Mouse (Mus musculus) heart, adult 11 months (tissue): ENCODE measurements around the gene Eif1.

Experiments
- DNase-seq: peaks from one replicate; pipeline ENCODE4 v3.0.0; 2022

Eif1 gene

GRCm38 (mm10) chr11:100313424-100313823 lies 6.3 kb upstream of the Eif1 start:
- no peak for DNase-seq

- DNase-seq: no peak
Measured at GRCm38 (mm10) chr11:100315439-100315838, 4.2 kb upstream of the Eif1 start.

GRCm38 (mm10) chr11:100317826-100318380 lies 1.8 kb upstream of the Eif1 start:
- peak; percentile 92 for DNase-seq

GRCm38 (mm10) chr11:100318529-100319451 lies 895 bp upstream of the Eif1 start:
- DNase-seq: peak; percentile 96

- DNase-seq: peak; percentile 100
Measured at GRCm38 (mm10) chr11:100320172-100320630, 516 bp downstream of the Eif1 start.

GRCm38 (mm10) chr11:100320701-100321410 lies 1.2 kb downstream of the Eif1 start:
- peak; percentile 89 for DNase-seq

GRCm38 (mm10) chr11:100321479-100322305 lies 2.0 kb downstream of the Eif1 start:
- DNase-seq: peak; percentile 93

- peak; percentile 85 for DNase-seq
Measured at GRCm38 (mm10) chr11:100322591-100323258, 3.0 kb downstream of the Eif1 start.

GRCm38 (mm10) chr11:100323578-100323977 lies 3.9 kb downstream of the Eif1 start:
- DNase-seq: no peak

GRCm38 (mm10) chr11:100325062-100325629 lies 5.5 kb downstream of the Eif1 start:
- peak; percentile 86 for DNase-seq

GRCm38 (mm10) chr11:100327316-100327715 lies 7.6 kb downstream of the Eif1 start:
- DNase-seq: peak; percentile 85

- DNase-seq: no peak
Measured at GRCm38 (mm10) chr11:100327761-100328160, 8.1 kb downstream of the Eif1 start.

- DNase-seq: peak; percentile 66
Measured at GRCm38 (mm10) chr11:100330235-100330634, 10.6 kb downstream of the Eif1 start.

GRCm38 (mm10) chr11:100330816-100331375 lies 11.2 kb downstream of the Eif1 start:
- DNase-seq: peak; percentile 62

GRCm38 (mm10) chr11:100332766-100333515 lies 13.3 kb downstream of the Eif1 start:
- DNase-seq: no peak

GRCm38 (mm10) chr11:100333944-100334457 lies 14.3 kb downstream of the Eif1 start, which contains the start of gene Gast:
Gene Gast (plus strand): TSS chr11:100334407.
- no peak for DNase-seq

- no peak for DNase-seq
Measured at GRCm38 (mm10) chr11:100335731-100336130, 16.0 kb downstream of the Eif1 start.

GRCm38 (mm10) chr11:100344269-100344668 lies 24.6 kb downstream of the Eif1 start:
- peak; percentile 88 for DNase-seq

- DNase-seq: peak; percentile 90
Measured at GRCm38 (mm10) chr11:100352076-100352857, 32.6 kb downstream of the Eif1 start.
